Mouse (Mus musculus): ENCODE measurements at regions not wholly inside any gene's neighbourhood (a gene's known extent, or its start where the extent isn't known, plus 50 kb on each side); places are given as distances from the start of the nearest gene placed in this dataset.

GRCm38 (mm10) chr5:75829850-75830625 is 148.2 kb downstream of the Kdr start:
- no peak for DNase-seq (ENCODE audit: low spot score)

GRCm38 (mm10) chr5:75828332-75828731 is 149.9 kb downstream of the Kdr start:
- DNase-seq (ENCODE audit: low spot score): no peak

DNA sequence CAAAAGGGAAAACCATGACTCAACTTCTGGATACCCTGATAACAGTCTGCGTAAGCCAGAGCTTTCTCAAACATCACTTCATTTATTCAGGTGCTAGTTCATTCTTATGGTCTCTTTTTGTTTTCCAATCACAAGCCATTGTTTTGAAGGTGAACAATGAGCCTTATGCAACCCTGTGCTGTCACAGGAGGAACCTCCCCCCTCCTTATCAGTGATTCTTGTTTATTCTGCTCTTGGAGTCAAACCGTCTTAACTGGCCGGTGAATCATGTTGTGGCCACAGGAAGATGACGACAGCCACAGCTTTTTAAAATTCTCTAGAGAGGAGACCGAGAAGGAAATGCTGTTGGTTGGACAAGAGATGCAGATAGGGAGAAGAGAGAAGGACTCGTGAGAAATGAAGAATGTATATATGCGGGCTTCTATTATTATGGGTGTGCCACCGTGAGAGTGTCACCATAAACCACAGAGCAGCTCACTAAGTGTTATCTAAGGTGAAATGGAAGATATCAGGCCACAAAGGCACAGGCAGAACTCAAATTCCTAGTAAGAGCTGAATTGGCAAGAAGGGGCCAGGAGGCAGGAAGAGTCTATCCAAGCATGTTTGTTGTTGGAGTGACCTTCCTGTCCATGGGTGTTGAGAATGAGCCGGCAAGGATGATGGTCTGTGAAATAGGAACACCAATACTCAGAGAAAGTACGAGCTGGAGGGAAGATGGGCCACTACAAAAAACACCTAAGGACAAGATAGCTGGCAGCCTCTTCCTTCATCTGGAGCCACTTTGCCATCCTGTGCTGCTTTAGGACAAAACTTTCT is 151.8 kb downstream of the Kdr start:
- DNase-seq (ENCODE audit: low spot score): peak; percentile 69

- DNase-seq (ENCODE audit: low spot score): no peak
Observed at GRCm38 (mm10) chr5:75825576-75825975, 152.7 kb downstream of the Kdr start.

- DNase-seq (ENCODE audit: low spot score): no peak
Observed at GRCm38 (mm10) chr5:75824660-75825059, 153.6 kb downstream of the Kdr start.

DNA sequence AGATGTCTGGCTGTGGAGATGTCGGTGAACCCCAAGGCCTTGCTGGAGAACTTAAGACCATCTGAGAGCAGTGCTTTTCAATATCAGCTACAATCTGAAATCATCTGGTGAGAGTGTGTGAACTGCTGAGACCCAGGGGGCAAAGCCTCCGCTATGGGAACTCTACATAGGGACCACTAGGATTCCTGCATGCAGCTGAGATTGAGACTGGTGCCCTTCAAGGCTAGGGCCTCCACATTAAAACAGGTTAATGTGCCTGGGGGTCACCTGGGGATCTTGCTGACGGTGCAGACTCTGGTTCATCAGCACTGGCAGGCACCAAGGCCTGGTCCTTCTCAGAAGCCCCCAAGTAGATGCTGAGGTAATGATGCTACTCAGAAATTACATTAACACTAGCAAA is 154.6 kb downstream of the Kdr start:
- no peak for DNase-seq (ENCODE audit: low spot score)

GRCm38 (mm10) chr5:75817396-75817795 is 160.9 kb downstream of the Kdr start:
- DNase-seq (ENCODE audit: low spot score): no peak

DNA sequence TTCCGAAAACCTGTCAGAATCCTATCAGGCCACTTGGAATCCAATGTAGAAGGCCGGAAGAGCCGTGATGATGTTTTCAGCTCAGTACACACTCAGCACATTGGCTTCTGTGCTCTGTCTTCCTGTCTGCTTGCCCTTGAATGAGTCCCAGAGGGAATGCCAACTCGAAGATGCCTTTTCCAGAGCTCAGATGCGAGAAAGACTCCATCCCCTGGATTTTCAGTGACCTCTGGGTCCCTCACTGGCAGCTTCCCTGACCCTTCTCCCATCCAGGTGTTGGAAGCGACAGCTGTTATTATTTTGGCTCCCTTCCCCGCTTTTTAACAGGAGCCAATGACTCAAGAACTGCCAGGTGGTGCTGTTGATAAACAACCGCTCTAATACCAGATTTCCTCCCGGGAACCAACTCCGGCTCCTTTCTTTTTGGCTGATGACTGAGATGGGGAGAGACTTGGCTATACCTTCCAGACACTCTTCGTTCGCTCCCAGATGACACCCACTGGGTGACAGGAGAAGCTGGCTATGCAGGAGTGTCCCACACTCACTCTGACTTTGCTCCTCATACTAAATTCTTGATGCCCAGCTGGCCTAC is 163.8 kb downstream of the Kdr start:
- peak; percentile 51 for DNase-seq (ENCODE audit: low spot score)

GRCm38 (mm10) chr5:75812686-75813085 is 165.6 kb downstream of the Kdr start:
- DNase-seq (ENCODE audit: low spot score): no peak

GRCm38 (mm10) chr5:75808551-75809332 is 169.5 kb downstream of the Kdr start:
- DNase-seq (ENCODE audit: low spot score): no peak

GRCm38 (mm10) chr5:75805011-75805410 is 173.2 kb downstream of the Kdr start:
- no peak for DNase-seq (ENCODE audit: low spot score)

DNA sequence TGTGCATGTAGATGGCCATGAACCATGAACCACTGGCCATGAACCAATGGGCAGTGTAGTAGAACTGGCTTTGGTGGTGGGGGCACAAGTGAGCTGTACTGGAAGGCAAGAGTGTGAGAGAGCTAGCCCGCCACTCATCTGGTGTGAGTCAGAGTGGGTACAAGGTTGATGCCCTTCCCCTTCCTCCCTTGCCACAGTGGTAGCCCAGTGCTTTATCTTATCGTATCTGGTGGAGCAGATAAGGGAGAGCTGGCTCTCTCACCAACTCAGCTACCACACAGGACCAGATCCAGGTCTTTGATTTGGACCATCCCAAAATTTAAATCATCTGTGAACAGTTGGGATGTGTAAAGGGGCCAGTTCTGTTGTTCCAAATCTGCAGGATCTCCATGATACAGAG is 173.9 kb downstream of the Kdr start:
- no peak for DNase-seq (ENCODE audit: low spot score)

- DNase-seq (ENCODE audit: low spot score): no peak
Observed at GRCm38 (mm10) chr5:75803012-75803411, 175.2 kb downstream of the Kdr start.

DNA sequence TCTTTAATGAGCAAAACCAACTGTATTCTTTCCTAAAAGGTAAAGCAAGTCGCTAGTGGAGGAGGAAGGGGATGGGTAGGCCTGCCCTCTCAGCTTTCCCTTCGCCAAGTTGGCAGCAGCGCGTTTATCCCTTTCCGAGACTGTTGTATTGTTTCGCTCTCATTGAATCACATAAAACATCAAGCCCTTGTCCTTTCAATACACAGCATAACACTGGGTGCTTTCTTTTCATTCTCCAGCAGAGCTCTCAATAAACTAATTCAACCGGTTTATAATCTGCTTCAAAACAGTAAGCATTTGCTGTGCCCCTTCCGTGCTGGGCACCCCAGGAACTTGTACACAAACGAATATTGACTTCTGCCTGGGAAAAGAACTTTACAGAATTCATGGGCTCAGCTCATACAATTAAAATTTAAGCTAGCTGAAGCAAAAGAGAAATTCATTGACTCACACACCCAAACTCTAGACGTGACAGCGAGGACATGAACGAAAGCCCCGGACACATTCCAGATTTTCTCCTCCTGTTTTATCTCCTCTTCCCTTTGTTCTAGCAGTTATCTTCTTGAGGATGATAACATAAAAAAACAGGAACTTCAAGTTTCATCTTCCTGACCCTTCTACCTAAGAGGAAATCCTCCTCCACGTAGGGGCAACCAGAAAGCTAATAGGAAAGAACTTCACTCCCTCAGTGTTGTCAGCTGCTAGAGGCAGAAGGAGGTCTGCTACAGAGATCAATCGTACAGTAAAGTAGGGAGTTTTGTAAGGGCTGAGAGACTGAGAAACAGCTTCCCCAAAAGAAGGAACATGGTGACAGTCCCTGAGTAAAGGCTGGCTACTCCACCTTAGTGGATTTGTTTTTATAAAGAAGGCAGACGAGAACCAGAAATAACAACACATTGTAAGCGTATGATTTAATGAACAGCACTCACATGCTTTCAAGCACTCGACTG is 177.9 kb downstream of the Kdr start:
- DNase-seq (ENCODE audit: low spot score): no peak

DNA sequence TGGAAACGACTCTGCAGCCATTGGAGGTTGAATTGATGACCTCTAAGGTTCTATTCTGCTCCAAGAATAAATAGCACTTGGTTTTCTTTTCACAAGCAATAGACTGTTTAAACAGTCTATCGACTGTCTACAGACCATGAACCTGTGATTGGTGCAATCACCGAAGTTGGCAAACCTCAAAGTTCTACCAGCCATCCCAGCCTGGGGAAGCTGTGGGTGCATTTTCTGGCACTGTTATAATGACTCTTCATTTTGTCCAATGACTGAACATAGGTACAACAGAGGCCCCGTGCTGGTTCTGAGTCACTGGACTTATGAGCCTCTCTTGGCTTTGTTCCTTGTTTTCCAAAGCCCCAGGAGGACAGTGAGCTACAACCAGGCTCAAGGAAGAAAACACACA is 178.6 kb downstream of the Kdr start:
- no peak for DNase-seq (ENCODE audit: low spot score)

DNA sequence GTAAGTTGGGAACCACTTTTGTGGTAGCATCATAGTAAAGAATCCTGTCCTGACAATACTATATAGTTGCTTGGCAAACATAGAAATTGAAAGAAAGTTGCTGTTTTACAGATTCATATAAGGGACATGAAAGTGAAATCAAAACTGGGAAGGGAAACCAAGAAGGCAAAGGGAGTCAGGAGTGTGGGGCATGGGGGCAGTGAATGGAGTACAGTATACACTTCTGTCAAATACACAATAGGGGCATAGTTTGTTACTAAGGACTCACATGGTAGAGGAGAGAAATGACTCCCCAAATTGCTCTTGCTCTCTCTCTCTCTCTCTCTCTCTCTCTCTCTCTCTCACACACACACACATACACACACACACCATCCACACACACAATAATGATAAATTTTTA is 185.1 kb downstream of the Kdr start:
- DNase-seq (ENCODE audit: low spot score): no peak

DNA sequence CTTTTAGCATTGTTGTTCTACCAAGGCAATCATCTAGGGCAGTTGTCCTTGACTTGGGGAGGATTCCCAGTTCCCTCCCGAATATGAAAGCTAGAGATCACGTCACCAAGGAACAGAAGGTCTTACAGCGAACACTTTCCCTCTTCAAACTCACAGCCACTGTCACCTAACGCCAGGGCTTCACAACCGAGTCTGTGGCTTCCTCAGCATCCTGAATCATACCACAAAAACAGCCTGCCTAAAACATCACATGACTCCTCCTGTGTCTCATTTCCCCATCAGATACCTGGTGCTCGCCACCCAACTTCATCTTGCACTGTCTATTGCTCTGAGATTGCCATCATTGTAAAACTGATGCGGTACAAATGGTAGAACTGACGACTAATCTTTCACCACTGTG is 186.5 kb downstream of the Kdr start:
- no peak for DNase-seq (ENCODE audit: low spot score)

DNA sequence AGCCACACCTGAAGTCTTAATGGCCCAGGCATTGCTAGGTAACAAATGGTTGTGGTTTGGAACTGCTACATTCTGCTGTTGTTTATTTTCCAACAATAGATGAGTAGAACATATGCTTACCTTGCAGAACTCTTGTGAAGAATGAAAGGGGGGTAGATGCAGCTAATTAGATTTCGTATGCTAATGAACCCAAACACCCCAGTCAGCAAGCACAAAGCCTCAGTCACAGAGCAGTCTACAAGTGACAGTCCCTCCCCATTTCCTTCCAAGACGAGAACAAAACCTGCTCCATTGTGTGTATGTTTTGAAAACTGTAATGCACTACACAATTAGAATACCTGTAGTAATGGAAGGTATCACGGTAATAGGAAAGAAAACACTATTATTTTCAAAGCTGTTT is 190.2 kb downstream of the Kdr start:
- DNase-seq (ENCODE audit: low spot score): no peak

DNA sequence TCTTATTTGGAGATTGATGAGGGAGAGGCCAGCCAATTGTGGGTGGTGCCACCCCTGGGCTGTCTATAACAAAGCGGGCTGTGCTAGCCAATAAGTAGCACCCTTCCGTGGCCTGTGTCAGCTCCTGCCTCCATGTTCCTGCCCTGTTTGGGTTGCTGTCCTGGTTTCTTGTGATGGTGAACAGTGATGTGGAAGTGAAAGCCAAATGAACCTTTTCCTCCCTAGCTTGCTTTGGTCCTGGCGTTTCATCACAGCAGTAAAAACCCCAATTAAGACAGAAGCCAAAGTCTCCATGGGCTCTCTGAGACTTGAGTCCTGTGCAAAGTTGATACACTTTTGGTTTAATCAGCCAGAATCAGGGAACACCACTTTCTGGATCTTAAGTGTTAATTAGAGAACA is 192.1 kb downstream of the Kdr start:
- no peak for DNase-seq (ENCODE audit: low spot score)

DNA sequence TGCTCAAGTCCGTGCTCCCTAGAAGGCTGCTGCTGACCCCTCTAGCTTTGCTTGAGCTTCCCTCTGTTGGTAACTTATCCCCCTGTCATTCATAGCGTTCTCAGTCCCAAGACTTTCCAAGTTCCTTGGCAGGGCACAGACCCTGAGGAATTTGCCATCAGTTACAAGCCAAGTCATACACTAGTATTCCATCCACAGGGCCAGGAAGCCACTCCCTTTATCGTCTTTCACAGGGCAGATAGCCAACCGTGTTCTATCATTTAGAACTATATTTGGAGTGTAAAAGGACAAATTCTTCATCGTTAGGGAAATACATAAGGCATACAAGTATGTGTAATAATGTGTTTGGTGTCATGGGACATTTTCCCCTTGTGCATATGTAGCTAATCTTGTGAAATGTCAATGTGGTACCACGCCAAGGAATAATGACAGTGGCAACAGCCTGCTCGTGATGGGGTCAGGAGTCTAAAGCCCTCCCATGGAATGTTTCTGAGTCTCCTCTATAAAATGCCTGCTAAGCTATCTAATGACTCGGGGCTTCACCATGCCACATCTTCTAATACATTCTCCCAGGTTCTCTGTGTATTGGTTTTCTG is 193.2 kb downstream of the Kdr start:
- no peak for DNase-seq (ENCODE audit: low spot score)
